Mouse (Mus musculus) CH12.LX (cell line): ENCODE data around the gene Ntn1. TPM values are rescaled to one million over a fixed set of nuclear protein-coding genes. Genes with fewer than 3 reads are reported as not detected.

Source experiments
- DNase-seq: peaks from one replicate; pipeline ENCODE4 v3.0.0-alpha.2; 2013; ENCODE audit errors: extremely low read depth
- H3K27ac ChIP-seq: 2 replicates; pipeline ENCODE4 v1.5.1; 2012; ENCODE audit warnings: low read depth, mild to moderate bottlenecking, control low read depth, moderate library complexity; ENCODE audit not compliant: insufficient read depth
- H3K27me3 ChIP-seq: replicated peaks from 2 replicates; pipeline ENCODE3; 2012; ENCODE audit warnings: inconsistent platforms
- H3K36me3 ChIP-seq, 2 experiments: replicated peaks in 1 of 2; 2 replicates each; pipeline versions ENCODE3 to v1.6.1; 2012; ENCODE audit warnings: inconsistent platforms in 1 of 2, low read length in 1 of 2, mild to moderate bottlenecking in 1 of 2, mixed read lengths in 1 of 2, moderate library complexity in 1 of 2; ENCODE audit not compliant: control insufficient read depth in 1 of 2, insufficient read depth in 1 of 2
- H3K4me1 ChIP-seq, 2 experiments: 2 replicates each; pipeline ENCODE4 v1.6.1; 2012; ENCODE audit warnings: inconsistent platforms in 1 of 2, moderate library complexity in 1 of 2; ENCODE audit not compliant: insufficient read depth in 2 of 2, control insufficient read depth in 1 of 2
- H3K4me2 ChIP-seq: 2 replicates; pipeline ENCODE4 v1.6.1; 2012; ENCODE audit warnings: low read depth, mild to moderate bottlenecking, control low read depth; ENCODE audit not compliant: poor library complexity, insufficient read depth, severe bottlenecking
- H3K4me3 ChIP-seq, 3 experiments: fragments of 150-350 bp in 1 of 3; sonication (generic) in 1 of 3; replicated peaks in 1 of 3; 2 replicates each; pipeline versions ENCODE3 to v1.5.1; 2011 to 2012; ENCODE audit warnings: low read depth in 2 of 3, low read length in 2 of 3, mild to moderate bottlenecking in 2 of 3, moderate library complexity in 2 of 3, control low read depth in 1 of 3, improper control_type of control experiment in 1 of 3, inconsistent platforms in 1 of 3, mixed read lengths in 1 of 3; ENCODE audit not compliant: poor library complexity in 1 of 3
- H3K79me2 ChIP-seq: replicated peaks from 2 replicates; pipeline ENCODE4 v1.6.1; 2012; ENCODE audit warnings: mild to moderate bottlenecking, moderate library complexity; ENCODE audit not compliant: control insufficient read depth, poor library complexity, insufficient read depth, severe bottlenecking; ENCODE audit errors: extremely low read depth
- H3K9ac ChIP-seq: 2 replicates; pipeline ENCODE4 v1.6.1; 2012; ENCODE audit warnings: low read depth, mild to moderate bottlenecking, control low read depth, moderate library complexity; ENCODE audit not compliant: insufficient read depth
- H3K9me3 ChIP-seq: replicated peaks from 2 replicates; pipeline ENCODE3; 2012; ENCODE audit warnings: low read length, inconsistent platforms, mixed read lengths
- CHD2 ChIP-seq: IDR thresholded peaks from 2 replicates; pipeline ENCODE4 v1.6.1; 2011; ENCODE audit warnings: low read length, improper control_type of control experiment
- CTCF ChIP-seq, 2 experiments: IDR thresholded peaks in 1 of 2; conservative IDR thresholded peaks in 1 of 2; 2 replicates each; pipeline ENCODE4 v1.5.1; 2011 to 2012; ENCODE audit warnings: low read depth in 2 of 2, low read length in 2 of 2, improper control_type of control experiment in 1 of 2, inconsistent platforms in 1 of 2, mild to moderate bottlenecking in 1 of 2, moderate library complexity in 1 of 2
- E2F4 ChIP-seq: IDR thresholded peaks from 2 replicates; pipeline ENCODE4 v1.6.1; 2011; ENCODE audit warnings: low read depth, low read length, improper control_type of control experiment; ENCODE audit not compliant: insufficient replicate concordance
- ELF1 ChIP-seq: IDR thresholded peaks from 2 replicates; pipeline ENCODE4 v1.6.1; 2014; ENCODE audit warnings: low read depth, mild to moderate bottlenecking, inconsistent platforms, low read length, improper control_type of control experiment
- IRF4 ChIP-seq: IDR thresholded peaks from 2 replicates; pipeline ENCODE4 v1.6.1; 2014; ENCODE audit warnings: low read depth, mild to moderate bottlenecking, inconsistent platforms, low read length, improper control_type of control experiment
- JUN ChIP-seq: IDR thresholded peaks from 2 replicates; pipeline ENCODE4 v1.6.1; 2011; ENCODE audit warnings: low read depth, mild to moderate bottlenecking, low read length, improper control_type of control experiment, moderate library complexity; ENCODE audit not compliant: insufficient read depth
- KAT2A ChIP-seq: IDR thresholded peaks from 2 replicates; pipeline ENCODE4 v1.6.1; 2012; ENCODE audit warnings: low read length, improper control_type of control experiment, inconsistent platforms; ENCODE audit not compliant: insufficient replicate concordance
- MAFK ChIP-seq: IDR thresholded peaks from 2 replicates; pipeline ENCODE4 v1.6.1; 2011; ENCODE audit warnings: low read length, improper control_type of control experiment; ENCODE audit not compliant: insufficient replicate concordance
- MAX ChIP-seq: IDR thresholded peaks from 2 replicates; pipeline ENCODE4 v1.6.1; 2011; ENCODE audit warnings: low read length, improper control_type of control experiment
- MEF2A ChIP-seq: IDR thresholded peaks from 2 replicates; pipeline ENCODE4 v1.6.1; 2014; ENCODE audit warnings: low read depth, mild to moderate bottlenecking, inconsistent platforms, low read length, improper control_type of control experiment, borderline replicate concordance
- MYC ChIP-seq: IDR thresholded peaks from 2 replicates; pipeline ENCODE4 v1.6.1; 2011; ENCODE audit warnings: low read depth, mild to moderate bottlenecking, improper control_type of control experiment, low read length
- NELFE ChIP-seq: IDR thresholded peaks from 2 replicates; pipeline ENCODE4 v1.6.1; 2011; ENCODE audit warnings: low read depth, low read length, improper control_type of control experiment
- PAX5 ChIP-seq: IDR thresholded peaks from 2 replicates; pipeline ENCODE4 v1.6.1; 2012; ENCODE audit warnings: low read length, inconsistent platforms, mixed read lengths
- POLR2A ChIP-seq: IDR thresholded peaks from 2 replicates; pipeline ENCODE4 v1.6.1; 2011; ENCODE audit warnings: low read depth, mild to moderate bottlenecking, improper control_type of control experiment, low read length
- POLR2AphosphoS2 ChIP-seq: IDR thresholded peaks from 2 replicates; pipeline ENCODE4 v1.6.1; 2011; ENCODE audit warnings: low read depth, low read length, improper control_type of control experiment
- SMC3 ChIP-seq: IDR thresholded peaks from 2 replicates; pipeline ENCODE4 v1.6.1; 2011; ENCODE audit warnings: low read depth, low read length, improper control_type of control experiment
- TBP ChIP-seq: conservative IDR thresholded peaks from 2 replicates; pipeline ENCODE4 v1.6.1; 2011; ENCODE audit warnings: low read depth, low read length, improper control_type of control experiment
- TCF12 ChIP-seq: IDR thresholded peaks from 2 replicates; pipeline ENCODE4 v1.6.1; 2014; ENCODE audit warnings: low read depth, mild to moderate bottlenecking, inconsistent platforms, low read length, improper control_type of control experiment
- UBTF ChIP-seq: IDR thresholded peaks from 2 replicates; pipeline ENCODE4 v1.6.1; 2012; ENCODE audit warnings: low read depth, mild to moderate bottlenecking, inconsistent platforms, low read length, improper control_type of control experiment, moderate library complexity
- USF1 ChIP-seq: IDR thresholded peaks from 2 replicates; pipeline ENCODE4 v1.6.1; 2014; ENCODE audit warnings: low read depth, mild to moderate bottlenecking, inconsistent platforms, low read length, improper control_type of control experiment
- USF2 ChIP-seq: conservative IDR thresholded peaks from 2 replicates; pipeline ENCODE4 v1.6.1; 2011; ENCODE audit warnings: low read depth, low read length, improper control_type of control experiment
- ZC3H11A ChIP-seq: IDR thresholded peaks from 2 replicates; pipeline ENCODE4 v1.6.1; 2012; ENCODE audit warnings: low read depth, mild to moderate bottlenecking, inconsistent platforms, low read length, improper control_type of control experiment
- ZMIZ1 ChIP-seq: IDR thresholded peaks from 2 replicates; pipeline ENCODE4 v1.6.1; 2012; ENCODE audit warnings: low read depth, mild to moderate bottlenecking, inconsistent platforms, low read length, improper control_type of control experiment
- ZNF384 ChIP-seq: IDR thresholded peaks from 2 replicates; pipeline ENCODE4 v1.6.1; 2012; ENCODE audit warnings: low read depth, low read length, improper control_type of control experiment, inconsistent platforms
- dilution Hi-C: fragments of 300-500 bp; cut with MboI; formaldehyde crosslinking; loops from 2 replicates; pipeline ENCODE4 v1.14.3; 2020; ENCODE audit warnings: low sequenced_read_pairs; ENCODE audit not compliant: extremely low pct_unique_long_range_greater_than_20kb, extremely low pct_ligation_motif_present
- in situ Hi-C: fragments of 300-500 bp; cut with MboI; formaldehyde crosslinking; loops from 3 replicates; pipeline ENCODE4 v1.14.3; 2019; ENCODE audit warnings: low sequenced_read_pairs, low pct_ligation_motif_present, low pct_unique_long_range_greater_than_20kb, mixed read lengths
- polyA plus RNA-seq: library from polyadenylated mRNA; unstranded; fragments of >175 nt; gene quantifications from 2 replicates; pipeline ENCODE4 v1.2.1, GENCODE M21; 2012; ENCODE audit warnings: low read depth; ENCODE audit not compliant: insufficient read length
- total RNA-seq, 2 experiments: library from RNA; depleted of rRNA; stranded (reverse); fragments of 300-350 nt in 1 of 2; fragments of >200 nt in 1 of 2; gene quantifications; 2 replicates each; pipeline ENCODE4 v1.2.3; 2012 to 2014

Ntn1 gene
- total and polyA plus RNA-seq, 3 experiments = 0.54 to 1.2 (median 0.59) TPM

DNA sequence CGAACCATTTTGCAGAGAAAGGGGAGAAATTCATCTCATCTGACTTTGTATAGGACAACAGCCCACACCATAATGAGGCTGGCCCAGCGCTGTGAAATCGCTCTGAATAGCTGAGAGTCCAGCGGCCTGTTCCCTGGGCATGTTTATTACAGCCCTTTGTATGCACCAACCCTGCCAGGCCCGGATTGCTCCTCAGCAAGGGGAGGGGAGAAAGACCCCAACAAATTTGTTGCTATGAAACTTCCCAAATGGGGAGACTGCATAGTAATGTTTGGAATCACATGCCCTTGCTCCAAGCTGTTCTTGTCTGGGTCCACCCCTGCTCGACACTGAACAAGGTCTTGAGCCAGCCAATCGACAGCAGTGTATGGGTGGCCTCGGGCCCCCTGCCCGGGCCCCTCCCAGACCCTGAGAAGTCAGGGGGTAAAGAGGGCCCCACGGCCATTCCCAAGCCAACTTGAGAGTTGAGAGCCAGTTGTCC is 126.3 kb downstream of the Ntn1 start:
- dilution Hi-C loops = no loop called here
- in situ Hi-C loops = no loop called here
- no peak overlapping the region for H3K27ac ChIP-seq
- no peak overlapping the region for H3K4me3 ChIP-seq
- TF ChIP-seq E2F4 = no peak
- no peak for TF ChIP-seq MYC
- TF ChIP-seq MAFK = no peak
- no peak for TF ChIP-seq CTCF (conservative IDR thresholded peaks at IDR 0.05 in 1 of 2, IDR thresholded peaks at IDR 0.05 in 1 of 2; ENCODE audit: low read depth in 2 of 2, low read length in 2 of 2)
- TF ChIP-seq MEF2A = no peak
- no peak for TF ChIP-seq ZMIZ1
- TF ChIP-seq JUN = no peak
- TF ChIP-seq USF1 = no peak
- TF ChIP-seq NELFE = no peak
- H3K4me1 ChIP-seq = no peaks in the 10 kb centered on the region
- H3K4me2 ChIP-seq = no peak overlapping the region
- no peaks in the 10 kb centered on the region for H3K79me2 ChIP-seq
- no peak overlapping the region for H3K9ac ChIP-seq
- H3K9me3 ChIP-seq = no peaks in the 10 kb centered on the region
- DNase-seq = no peak
- peaks cover 3% of the 10 kb centered on the region for H3K27me3 ChIP-seq
- H3K36me3 ChIP-seq = no peaks in the 10 kb centered on the region

- H3K9me3 ChIP-seq = no peaks in the 10 kb centered on the region
- H3K27ac ChIP-seq = no peak overlapping the region
- no peak for DNase-seq
- TF ChIP-seq POLR2A (no peak), ELF1 (no peak), USF2 (no peak), MYC (no peak), TBP (no peak), MEF2A (no peak), E2F4 (no peak), POLR2AphosphoS2 (no peak), MAX (no peak), UBTF (no peak), JUN (no peak), PAX5 (no peak), ZNF384 (no peak), CHD2 (no peak), ZC3H11A (no peak), SMC3 (no peak), KAT2A (no peak), TCF12 (no peak), IRF4 (no peak)
- in situ Hi-C loops (no loop called here), dilution Hi-C loops (no loop called here)
- peaks cover 3% of the 10 kb centered on the region for H3K27me3 ChIP-seq
- H3K4me2 ChIP-seq = no peak overlapping the region
- H3K36me3 ChIP-seq = no peaks in the 10 kb centered on the region
- no peak overlapping the region for H3K9ac ChIP-seq
- no peak overlapping the region for H3K4me3 ChIP-seq
- no peaks in the 10 kb centered on the region for H3K4me1 ChIP-seq
- no peaks in the 10 kb centered on the region for H3K79me2 ChIP-seq
These were observed 126.8 kb downstream of the Ntn1 start for GRCm38 (mm10) chr11:68273855-68274254.
